Mouse (Mus musculus) bone marrow, adult 2 months (tissue): ENCODE results near the gene Papolb.

Experiments used
- CTCF ChIP-seq: fragments of 200-500 bp; IDR thresholded peaks from 2 replicates; pipeline ENCODE4 v1.5.1; 2011; ENCODE audit warnings: low read length, control low read depth; ENCODE audit not compliant: control insufficient read depth, insufficient read depth
- POLR2A ChIP-seq: fragments of 200-500 bp; IDR thresholded peaks from 2 replicates; pipeline ENCODE4 v1.6.1; 2011; ENCODE audit warnings: low read depth, mild to moderate bottlenecking, control low read depth, low read length, borderline replicate concordance; ENCODE audit not compliant: control insufficient read depth

- TF ChIP-seq CTCF (no peak), POLR2A (no peak)
These were observed 17.8 kb downstream of the Papolb start for GRCm38 (mm10) chr5:142512112-142512511.
